Mouse (Mus musculus) spleen, adult 18-20 months (tissue): Measurements from ENCODE around the gene 4921509C19Rik.
"Not testable (repeated sequence)": the region's sequence is repeated elsewhere in the genome, so short reads cannot be mapped to it uniquely, and the experiment has no call there.

Source experiments
- DNase-seq, 2 experiments: peaks; one replicate each; pipeline ENCODE4 v3.0.0; 2022; ENCODE audit warnings: mixed read lengths in 2 of 2

Gene 4921509C19Rik

DNA sequence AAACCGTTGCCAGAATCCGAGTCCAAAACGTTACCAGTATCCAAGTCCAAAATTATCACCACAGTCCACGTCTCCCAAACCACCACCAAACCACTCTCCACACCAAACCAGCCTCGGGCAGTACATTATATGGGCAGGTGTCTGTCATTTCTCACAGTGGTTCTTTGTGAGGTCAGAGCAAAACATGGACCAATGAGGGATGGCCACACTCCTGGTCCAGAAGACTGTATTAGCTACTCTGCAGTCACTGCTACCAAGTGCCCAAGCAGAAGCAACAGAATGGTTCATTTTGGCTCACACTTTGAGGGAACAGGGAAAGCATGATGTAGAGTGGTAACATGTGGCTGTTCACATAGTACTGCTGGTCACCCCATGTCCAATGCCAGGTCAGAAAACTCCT, at the start of gene 4921509C19Rik:
Gene 4921509C19Rik, minus strand, starts transcription at position 101 of the 400 bp plus-strand sequence.
- DNase-seq: not testable (repeated sequence)

DNA sequence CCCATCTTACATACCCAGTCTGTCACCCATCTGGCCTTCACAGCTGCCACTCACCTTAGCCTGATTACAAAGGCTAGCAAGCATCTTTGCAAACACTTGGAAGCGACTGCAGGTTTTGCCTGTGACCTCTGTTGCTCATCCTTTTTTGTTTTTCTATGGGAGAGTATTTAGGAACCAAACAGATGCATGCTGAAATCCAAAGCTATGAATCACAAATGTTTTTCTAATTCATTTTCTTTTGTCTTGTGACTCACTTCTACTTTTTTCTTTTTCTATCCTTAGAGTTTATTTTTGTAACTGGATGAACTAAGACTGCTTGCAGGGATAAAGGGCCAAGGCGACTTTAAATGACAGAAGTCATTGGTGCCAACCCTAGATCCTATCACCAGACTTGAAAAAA, 49.6 kb upstream of the 4921509C19Rik start:
- DNase-seq: no peak

DNA sequence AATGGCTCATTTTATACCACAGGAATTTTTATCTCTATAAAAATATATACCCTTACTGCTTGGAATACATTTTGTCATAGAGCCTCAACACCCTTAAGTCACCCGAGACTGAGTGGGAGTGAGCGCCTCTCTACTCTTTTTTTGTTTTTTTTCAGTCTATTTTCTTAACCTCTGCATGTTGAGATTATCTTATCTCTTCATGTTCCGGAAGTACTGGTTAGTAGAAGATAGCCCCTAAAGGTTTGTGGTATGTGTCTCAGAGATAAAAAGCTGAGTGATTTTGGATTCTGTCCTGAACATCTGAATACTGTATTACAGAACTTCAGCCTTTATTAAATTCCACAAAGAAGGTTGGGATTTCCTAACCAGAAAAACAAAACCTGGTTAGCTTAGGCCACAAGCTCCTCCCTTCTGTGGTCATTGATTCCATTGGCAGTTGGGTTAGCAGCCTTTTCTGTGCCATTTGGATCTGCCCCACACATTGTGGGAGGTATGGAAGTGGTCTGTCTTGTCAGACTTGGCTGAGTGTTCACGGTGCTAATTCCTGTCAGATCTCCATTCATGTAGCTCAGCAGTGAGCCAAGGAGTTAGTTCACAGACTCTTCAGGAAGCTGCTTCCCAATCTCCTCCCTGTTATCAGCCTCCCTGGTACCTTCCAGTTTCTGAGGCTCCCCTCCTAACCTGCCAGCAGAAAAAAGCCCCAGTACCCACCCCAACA, 48.5 kb upstream of the 4921509C19Rik start:
- DNase-seq: no peak

- no peak for DNase-seq
These were observed 43.0 kb upstream of the 4921509C19Rik start for GRCm38 (mm10) chr2:151519000-151519399.

GRCm38 (mm10) chr2:151513525-151514285, 37.8 kb upstream of the 4921509C19Rik start:
- no peak for DNase-seq

GRCm38 (mm10) chr2:151512199-151512598, 36.2 kb upstream of the 4921509C19Rik start:
- no peak for DNase-seq

DNA sequence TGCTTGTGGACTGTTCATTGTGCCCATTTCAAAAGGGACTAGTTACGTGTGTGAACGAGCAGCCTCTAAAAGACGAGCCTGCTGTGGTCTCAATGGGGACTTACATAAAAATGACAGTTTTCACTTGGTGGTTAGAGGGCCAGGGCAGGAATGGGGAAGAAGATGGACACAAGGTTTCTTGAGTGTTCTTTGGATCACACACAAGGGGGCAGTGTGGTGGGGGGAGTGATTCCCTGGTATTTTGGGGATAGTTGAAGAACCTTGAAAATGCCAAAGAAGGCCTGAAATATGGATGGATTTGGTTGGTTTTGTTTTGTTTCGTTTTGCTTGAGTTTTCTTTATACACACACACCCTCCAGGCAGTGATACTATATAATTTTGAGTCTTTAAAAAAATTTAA, 28.3 kb upstream of the 4921509C19Rik start:
- no peak for DNase-seq

DNA sequence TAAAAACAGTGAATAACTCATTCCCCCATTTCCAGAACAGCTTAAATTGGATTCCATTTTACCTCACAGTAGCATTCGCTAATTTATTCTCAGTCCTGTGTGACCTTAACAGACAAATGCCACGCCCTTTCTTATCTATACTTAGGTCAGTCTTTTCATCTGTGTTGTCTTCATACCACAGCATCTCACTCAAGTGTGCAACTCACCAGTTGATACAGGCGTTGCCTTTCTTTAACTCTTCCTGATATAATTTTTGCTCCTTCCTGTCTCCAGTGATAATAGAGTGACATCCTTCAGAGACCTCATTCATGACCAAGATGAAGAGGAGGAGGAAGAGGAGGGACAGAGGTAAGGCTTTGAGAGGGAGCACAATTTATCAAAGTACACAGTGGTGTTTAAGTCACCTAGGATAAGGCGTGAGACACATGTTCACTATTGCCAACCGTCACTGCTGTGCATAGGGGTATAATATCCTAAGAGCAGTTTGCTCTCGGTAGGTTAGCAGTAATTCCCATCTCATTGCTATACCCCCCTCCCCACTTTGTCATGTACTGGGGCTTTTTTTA, 24.6 kb upstream of the 4921509C19Rik start:
- DNase-seq: no peak

DNA sequence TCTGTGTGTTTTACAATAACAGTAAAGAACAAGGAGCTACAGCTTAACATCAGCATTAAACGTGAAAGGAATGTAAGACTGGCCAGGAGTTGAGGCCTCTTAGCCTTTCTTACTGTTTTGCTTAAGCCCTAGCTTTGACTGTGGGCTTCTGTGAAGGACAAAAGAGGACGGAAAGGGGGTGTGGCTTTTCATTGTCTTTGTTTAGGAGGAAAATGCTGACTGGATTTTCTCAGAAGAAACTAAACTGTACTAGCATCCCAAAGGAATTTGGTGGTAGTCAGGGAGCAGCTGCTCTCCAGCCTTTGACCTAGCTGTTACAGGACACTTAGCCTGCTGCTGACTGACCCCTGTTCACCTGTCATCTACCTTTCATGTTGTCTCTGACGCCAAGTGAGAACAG, 22.4 kb upstream of the 4921509C19Rik start:
- DNase-seq: no peak

DNA sequence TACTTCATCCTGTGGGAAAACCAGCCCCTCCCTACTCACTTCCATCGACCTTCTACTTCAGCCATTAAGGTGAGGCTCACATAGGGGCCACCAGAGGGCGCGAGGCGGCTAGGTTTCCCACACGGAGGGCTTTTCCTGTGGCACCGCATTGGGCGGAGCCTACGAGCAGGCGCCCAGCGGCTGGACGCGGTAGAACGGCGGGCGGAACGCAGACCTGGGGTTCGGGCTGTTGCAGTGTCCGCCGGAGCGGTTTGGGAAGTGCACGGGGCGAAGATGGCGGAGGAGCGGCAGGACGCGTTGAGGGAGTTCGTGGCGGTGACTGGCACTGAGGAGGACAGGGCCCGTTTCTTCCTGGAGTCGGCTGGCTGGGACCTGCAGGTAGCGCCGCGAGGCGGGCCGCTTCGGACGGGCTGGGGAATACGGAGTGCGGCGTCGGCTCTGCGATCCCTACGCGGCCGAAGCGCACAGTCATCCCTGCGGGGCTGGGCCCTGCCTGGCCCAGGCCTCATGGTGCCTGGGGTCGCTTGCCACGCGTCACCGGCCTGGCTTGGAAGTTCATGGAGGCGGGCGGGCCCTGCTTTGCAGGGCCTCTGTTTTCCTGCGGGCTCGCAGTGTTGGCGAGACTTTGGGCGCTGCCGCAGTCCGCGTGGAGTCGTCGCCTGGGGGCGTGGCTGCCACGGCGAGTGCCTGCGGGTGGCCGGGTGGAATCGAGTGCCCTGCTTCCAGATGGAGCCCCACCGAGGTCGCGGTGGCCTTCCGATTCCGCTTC, 18.3 kb upstream of the 4921509C19Rik start, which contains the start of gene Nsfl1c:
Gene Nsfl1c, plus strand, starts transcription at position 148 of the 769 bp plus-strand sequence.
- peak; percentile 85 to 92 for DNase-seq

GRCm38 (mm10) chr2:151486496-151486895, 10.5 kb upstream of the 4921509C19Rik start:
- DNase-seq: no peak

- DNase-seq: not testable (repeated sequence)
These were observed 41.0 kb downstream of the 4921509C19Rik start for GRCm38 (mm10) chr2:151434971-151435370.

DNA sequence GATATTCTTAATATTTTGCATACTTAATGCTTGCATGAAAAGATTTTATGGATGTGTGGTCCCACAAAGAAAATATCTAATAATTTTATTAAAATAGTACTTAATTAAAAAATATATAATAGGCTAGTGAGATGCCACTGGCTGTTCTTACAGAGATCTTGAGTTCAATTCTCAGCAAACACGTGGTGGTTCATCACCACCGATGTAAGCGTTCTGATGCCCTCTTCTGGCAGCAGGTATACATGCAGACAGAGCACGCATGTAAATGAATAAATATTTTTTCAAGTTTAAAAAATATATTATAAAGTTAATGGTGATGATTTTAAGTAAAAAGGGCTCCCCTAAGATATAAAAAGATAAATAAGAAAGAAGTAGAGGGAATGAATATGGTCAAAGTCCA, 41.8 kb downstream of the 4921509C19Rik start:
- DNase-seq: not testable (repeated sequence)
